Mouse (Mus musculus): ENCODE measurements at regions not wholly inside any gene's neighbourhood (a gene's known extent, or its start where the extent isn't known, plus 50 kb on each side); places are given as distances from the start of the nearest gene placed in this dataset.
"Not testable (repeated sequence)": the region's sequence is repeated elsewhere in the genome, so short reads cannot be mapped to it uniquely, and the experiment has no call there.

DNA sequence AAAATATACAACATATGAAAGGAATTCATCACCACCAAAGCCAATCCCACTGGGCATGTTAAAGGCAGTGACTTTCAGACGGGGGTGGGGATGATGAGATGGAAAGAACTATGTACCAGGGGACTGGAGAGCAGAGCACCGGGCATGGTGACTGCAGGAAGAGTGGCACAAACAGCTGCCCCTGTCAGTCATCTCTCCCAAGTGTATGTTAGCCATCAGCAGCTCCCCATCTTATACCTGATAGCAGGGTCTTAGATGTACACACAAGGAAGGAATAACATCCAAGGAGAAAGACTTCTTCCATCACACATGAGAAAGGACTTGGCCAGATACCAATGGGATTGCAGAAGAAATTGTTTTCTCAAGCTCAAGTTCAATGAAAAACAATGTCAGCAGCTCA lies 257.2 kb downstream of the Nuak1 start:
- DNase-seq = no peak

DNA sequence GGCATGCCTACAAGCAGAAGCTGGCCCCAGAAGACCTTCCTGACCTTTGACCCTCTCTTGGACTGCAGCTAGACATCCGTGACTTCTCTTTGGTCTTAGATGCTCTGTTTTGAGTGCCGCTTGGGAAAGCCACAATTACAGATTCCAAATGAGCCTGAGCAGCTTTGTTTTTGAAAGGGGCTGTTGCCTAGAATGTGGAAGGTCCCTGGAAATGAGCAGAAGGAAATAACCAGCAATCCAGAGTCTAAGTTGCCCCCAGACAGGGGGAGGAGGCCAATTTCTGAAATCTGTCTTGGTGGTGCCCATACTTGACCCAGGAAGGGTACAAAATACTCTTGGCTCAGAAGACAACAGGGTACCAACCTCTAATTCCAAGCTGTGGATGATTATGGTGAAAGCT lies 253.9 kb downstream of the Nuak1 start:
- DNase-seq = no peak

DNA sequence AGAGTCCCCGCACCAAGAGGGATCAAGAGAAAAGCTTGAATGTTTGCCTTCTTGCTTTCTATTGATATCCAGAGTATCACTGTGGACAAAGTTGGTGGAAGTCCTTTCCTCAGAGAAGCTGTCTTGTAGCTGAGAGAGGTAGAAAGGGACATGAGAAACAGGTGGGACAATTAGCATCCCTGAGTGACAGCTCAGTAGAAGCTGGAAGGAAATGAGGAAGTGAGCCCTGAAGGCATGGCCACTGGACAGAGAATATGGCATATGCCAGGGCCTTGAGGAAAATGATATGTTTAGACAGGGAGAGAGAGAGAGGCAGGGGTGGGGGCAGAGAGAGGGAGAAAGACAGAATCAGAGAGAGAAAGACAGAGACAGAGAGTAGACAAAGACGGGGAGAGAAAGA lies 241.4 kb downstream of the Nuak1 start:
- DNase-seq = no peak

DNA sequence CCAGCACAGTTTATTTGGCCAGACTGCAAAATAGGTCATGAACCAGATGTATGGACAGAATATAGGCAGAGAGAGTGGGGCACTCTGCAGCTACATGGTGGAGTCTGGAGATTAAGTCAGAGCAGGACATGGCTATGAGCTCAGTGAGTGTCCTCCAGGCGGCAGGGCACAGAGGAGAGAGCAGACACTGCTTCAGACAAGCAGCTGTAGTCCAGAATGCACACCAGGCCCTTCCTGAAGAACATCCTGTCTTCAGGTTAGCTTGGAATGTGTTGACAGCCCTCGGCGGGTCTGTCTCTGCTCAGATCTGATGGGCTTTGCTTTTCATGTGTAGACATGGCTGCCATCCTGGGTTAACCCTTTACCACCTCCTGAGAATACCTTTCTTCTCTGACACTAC lies 238.6 kb downstream of the Nuak1 start:
- no peak for DNase-seq

- DNase-seq = no peak
These were observed 228.2 kb downstream of the Nuak1 start for GRCm38 (mm10) chr10:84212096-84212785.

GRCm38 (mm10) chr10:84214812-84215211 lies 225.6 kb downstream of the Nuak1 start:
- DNase-seq = no peak

DNA sequence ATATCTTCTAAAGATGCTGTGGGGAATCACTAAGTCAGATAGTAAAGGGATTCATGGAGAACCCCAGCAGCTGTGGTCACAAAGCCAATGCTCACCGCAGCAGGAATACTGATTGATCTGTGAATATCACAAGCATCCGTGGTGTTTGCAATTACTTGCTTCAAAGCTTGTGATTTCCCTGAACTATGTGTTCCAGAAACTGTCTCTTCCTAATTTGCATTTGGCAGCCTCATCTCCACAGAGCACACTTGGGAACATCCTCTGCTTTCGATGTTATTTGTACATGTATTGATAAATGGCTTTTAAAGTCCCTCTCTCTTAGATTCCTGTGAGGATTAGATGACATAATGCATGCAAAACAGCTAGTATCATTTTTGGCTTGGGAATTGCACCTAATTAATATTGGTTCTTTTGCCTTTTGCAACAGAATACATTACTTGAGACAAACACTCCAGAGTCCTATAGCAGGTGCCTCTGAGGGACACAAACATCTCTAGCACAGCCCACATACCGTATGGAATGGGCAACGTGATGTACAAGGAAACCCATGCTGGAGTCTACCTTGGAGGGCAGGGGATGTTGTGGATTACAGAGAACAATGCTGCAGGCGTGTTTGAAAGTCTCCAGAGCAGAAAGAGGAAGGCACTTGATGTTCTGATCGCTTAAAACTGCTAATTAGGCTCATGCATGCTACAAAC lies 211.0 kb downstream of the Nuak1 start:
- no peak for DNase-seq

DNA sequence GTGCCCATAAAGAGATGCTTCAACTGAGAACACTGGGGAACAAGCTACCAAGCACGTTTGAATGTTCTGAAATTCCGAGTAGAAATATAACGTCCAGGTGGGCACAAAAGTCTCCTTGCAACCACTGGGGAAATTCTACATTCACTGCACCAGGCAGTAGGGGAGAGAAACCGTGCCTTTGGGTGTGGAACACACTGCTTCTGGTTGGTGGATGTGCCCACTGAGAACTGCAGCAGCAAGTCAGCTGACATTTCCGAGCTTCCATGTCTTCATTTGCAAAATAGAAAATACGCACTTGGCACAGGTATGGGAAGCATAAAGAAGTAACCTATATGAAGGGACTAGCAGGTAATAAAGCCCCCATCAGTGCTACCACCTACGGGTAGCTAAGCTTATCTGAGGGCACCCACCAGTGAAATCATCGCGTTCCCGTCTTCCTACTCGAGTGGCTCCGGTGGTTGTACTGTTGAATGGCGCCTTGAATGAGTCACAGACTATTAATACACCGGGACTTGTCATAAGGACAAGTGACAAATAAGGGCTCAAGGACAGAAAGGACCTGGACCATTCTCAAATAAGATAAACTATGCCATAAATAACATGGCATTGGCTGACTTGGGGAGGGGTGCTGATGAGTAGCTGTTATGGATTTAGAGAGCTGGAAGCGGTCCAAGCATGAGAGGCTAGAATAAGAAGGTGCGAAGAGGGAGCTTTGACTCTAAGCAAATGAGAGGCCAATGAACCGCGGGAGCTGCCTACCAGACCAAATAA lies 210.2 kb downstream of the Nuak1 start:
- DNase-seq = peak; percentile 43

DNA sequence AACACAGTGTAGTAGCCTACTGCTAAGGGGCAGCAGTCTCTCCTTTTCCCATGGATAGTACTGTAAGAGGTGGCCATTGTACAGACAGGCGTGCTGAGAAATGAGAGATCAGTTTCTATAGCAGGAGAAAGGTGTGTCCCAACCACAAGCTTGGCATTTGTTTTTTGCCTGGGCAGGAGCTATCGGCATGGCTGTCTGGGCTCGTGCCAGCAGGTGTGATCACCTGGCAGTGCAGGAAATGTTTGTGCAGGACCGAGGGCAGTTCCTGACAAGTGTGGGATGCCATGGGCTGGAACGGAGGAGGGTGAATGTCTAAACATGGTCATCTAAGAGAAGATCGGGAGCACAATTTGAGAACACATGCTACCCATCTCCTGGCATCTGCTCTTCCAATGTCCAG lies 205.4 kb downstream of the Nuak1 start:
- DNase-seq = no peak

- no peak for DNase-seq
These were observed 204.2 kb downstream of the Nuak1 start for GRCm38 (mm10) chr10:84236236-84236635.

- no peak for DNase-seq
These were observed 202.0 kb downstream of the Nuak1 start for GRCm38 (mm10) chr10:84238279-84238963.

DNA sequence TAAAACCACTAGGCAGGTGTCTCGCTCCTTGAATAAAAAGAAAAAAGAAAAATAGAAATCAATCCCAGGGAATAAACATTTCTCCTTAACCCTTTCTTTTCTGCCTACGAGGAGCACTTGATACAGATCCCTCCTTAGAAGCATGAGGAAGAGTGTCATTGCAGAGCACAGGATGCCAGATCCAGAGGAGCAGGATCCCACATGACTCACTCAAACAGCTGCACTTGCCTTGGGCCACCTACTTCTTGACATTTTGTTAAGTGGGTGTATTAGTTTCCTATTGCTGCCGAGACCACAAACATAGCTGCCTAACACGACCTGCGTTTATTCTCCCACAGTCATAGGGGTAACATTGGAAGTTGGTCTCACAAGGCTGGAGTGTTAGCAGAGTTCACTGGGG lies 197.1 kb downstream of the Nuak1 start:
- DNase-seq = no peak

DNA sequence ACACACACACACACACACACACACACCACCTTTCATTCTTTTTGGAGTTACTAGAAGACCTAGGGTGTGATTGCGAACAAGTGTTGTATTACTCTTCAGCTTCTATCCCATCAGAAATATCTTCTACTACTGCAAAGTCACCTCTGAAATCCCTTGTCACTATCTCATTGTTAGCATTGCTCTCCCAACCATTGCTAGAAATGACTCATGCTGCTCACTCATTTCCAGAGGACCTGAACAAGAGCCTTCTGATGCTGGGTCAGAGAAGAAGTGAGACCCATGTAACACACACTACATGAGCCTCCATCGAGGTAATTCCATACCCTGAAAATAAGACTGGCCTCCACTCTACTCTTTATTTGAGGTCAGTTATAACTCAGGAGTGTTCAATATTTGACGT lies 191.1 kb downstream of the Nuak1 start:
- no peak for DNase-seq

DNA sequence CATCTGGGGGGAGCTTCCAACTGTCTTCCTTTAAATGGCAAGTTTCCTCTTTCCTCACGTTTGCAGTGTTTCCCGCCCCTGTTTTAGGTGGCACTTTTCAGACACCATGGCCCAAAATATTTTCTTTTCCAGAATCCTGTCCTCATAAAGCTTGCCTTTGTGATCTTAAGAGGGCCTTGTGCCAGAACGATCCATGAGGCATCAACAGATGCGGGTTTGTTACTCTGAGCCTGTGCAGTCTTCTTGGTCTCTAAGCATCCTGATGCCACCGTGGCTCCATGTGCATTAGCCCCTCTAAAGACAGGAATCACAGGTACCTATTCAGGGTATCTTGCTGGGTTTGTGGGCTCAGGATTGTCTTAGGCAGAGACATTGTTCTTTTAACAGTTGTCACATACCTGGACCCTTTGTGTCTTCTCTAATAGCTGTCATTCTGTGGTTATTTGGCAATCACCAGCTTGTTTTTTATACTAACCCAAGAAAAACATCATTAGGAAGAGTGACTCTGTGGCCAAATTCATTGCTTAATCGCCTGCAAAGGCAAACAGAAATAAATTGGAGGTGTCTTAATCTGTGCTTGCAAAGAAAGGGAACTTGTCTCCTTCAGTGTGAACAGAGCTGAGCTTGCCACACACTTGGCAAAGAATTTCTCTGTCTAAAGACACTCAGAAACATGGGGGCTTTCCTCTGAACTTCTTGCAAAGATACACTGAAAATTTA lies 179.3 kb downstream of the Nuak1 start:
- DNase-seq = no peak

DNA sequence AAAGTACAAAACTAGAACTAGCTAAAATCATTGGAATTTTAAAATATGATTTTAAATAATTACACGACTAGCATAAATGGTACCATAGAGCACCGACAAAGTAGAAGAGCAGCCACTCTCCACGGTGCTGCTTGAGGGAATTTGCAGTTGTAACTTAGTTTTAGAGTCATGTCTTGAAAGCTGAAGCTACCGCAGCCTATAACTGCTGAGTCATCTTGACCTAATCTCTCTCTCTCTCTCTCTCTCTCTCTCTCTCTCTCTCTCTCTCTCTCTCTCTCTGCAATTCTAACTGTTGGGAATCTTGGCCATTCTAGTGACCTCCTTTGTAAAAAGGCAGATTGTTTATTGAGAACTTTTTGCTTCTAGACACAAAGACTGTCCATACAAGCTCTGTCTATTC lies 177.5 kb downstream of the Nuak1 start:
- no peak for DNase-seq

DNA sequence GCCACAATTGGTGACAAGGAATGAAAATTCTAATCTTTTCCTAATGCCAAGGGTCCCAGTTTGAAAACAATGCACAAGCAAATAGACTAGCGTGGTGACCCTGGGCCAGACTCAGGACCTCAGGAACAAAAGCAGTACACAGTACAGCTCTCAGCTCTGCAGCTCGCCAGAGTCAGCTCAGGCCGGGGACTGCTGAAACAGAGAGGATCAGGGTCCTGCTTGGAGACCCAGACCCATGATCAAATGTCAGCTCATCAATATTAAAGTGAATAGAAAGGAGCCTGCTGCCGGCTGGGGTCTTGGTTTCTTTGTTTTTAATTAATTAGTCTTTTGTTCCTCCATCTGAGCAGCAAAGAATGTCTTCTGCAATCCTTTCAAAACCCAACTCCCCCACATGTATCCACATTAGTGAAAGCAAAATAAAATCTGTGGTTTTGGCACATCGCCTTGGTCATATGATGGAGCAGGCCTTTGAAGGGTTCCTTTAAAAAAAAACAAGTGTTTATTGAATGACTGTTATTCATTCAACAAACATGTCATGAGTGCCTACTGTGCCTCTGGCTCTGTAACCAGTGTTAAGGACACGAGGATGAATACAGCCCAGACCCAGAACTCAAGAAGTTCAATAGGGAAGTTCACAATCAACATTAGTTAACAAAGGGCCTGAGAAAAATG lies 154.4 kb downstream of the Nuak1 start:
- DNase-seq = no peak

DNA sequence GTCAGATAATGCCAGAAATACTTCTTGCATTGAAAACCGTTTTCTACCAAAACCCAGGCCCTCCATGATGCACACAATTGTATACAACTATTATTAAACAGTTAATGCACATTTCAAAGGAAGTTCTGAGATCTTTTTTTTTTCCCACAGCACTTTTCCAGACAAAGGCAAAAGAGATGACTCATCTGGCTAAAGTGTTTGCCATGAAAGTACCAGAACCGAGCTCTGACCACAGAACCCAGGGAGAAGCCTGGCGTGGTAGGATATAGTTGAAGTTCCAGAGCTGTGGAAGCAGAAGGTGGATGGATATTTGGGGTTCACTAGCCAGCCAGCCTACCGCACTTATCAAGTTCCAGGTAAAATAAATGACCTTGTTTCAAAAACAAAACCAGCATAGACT lies 146.0 kb downstream of the Nuak1 start:
- no peak for DNase-seq

DNA sequence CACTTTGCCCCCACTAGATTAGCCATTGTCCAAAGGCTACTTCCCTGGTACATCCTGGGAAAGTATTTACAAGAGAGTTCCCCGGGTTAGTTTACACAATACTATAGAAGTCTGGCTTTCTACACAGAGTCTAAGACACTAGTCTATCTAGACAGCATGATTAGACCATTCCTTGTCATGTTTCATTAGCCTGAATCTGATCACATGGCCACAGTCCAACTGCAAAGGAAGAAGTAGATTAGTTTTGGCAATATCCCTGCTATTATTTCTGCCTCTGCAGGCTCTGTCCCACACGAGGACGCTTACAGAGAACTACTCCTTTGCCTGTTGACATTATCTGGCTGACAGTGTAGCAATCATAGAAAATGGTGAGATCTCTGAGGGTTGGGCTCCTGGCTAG lies 144.2 kb downstream of the Nuak1 start:
- DNase-seq = no peak

DNA sequence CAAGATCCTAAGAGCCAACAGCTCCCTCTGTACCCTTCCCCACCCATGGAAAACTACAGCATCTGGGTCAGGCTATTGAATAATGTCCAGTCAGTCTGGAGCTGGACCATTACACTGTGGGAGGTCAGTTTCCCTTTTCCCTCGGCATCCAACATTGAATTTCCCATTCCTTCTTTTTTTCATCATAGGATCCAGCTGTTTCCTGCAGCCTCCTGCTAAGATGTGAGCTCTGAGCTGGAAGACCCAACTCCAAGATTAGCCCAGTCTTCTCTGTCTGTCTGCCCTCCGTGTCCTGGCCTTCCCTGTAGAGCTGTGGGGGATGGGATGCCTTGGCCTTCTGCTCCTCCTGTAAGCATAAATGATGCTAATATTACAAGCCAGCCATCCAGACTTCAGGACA lies 138.8 kb downstream of the Nuak1 start:
- DNase-seq = no peak

DNA sequence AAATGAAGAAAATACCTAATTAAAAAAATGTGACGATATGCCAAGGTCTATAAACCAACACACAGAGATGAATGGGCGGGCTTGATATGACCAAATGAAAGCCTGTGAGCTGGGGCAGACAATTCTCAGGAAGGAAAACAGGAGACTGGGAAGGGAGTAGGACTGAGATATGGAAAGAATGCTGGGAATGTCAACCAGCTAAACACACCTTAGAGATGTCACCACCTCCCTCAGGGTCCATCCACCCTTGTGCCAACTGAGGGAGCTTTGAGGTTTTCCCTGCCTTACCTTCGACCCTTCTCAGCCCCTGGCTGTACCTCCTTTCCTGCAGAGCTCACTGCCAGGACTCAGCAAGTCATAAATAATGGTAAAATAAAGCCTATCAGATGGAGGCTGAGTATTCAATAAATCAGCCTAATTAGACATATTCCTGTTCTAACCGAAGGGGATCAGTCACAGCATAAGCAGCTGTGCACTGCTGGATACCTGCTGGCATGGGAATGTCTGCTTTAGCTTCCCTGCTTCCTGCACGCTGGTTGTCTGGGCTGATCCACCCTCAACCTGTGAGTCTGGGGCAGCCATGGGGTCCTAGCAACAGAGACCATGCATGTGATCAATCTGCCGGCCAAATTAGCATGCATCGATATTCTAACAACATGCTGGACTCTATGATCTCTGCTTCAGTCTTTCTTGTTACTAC lies 137.4 kb downstream of the Nuak1 start:
- DNase-seq = no peak

- DNase-seq = not testable (repeated sequence)
These were observed 131.7 kb downstream of the Nuak1 start for GRCm38 (mm10) chr10:84308746-84309145.
